Mouse (Mus musculus) spleen, postnatal 0 days (tissue): Measurements from ENCODE around the gene Fgfr4. TPM values are rescaled to one million over a fixed set of nuclear protein-coding genes. Genes with fewer than 3 reads are reported as not detected.

Experiments
- polyA plus RNA-seq: library from polyadenylated mRNA; unstranded; fragments of >200 nt; fragmentation: Nextera tagmentation; extraction: Ambion mirVana; gene quantifications from 2 replicates; pipeline ENCODE4 v1.2.1, GENCODE M21; 2015

Gene Fgfr4
- 2.5 and 4.5 TPM in 2 replicates for polyA plus RNA-seq

GRCm38 (mm10) chr13:55152621-55153415, at the start of gene Fgfr4:
TSS of gene Fgfr4 (plus strand) at chr13:55152640.

GRCm38 (mm10) chr13:55105045-55105952, 47.1 kb upstream of the Fgfr4 start, which contains the start of gene Zfp346:
TSS of gene Zfp346 (plus strand) at chr13:55105311.

GRCm38 (mm10) chr13:55133448-55133847, 19.0 kb upstream of the Fgfr4 start, which contains the start of gene Gm17617:
TSS of gene Gm17617 (minus strand) at chr13:55133548.

GRCm38 (mm10) chr13:55209649-55210192, 57.3 kb downstream of the Fgfr4 start, which contains the start of gene Nsd1:
TSS of gene Nsd1 (plus strand) at chr13:55209782.

Other genes starting within 250 kb of the Fgfr4 start
- gene Unc5a, start 203.2 kb upstream of the Fgfr4 start, polyA plus RNA-seq, result 0.38 and 0.86 TPM in 2 replicates
- gene Hk3, start 131.3 kb upstream of the Fgfr4 start, polyA plus RNA-seq, result 7.7 and 11.4 TPM in 2 replicates
- gene Uimc1, start 52.3 kb upstream of the Fgfr4 start, polyA plus RNA-seq, result 24.0 and 28.3 TPM in 2 replicates
- 9.0 and 9.7 TPM in 2 replicates for gene Zfp346, start 47.3 kb upstream of the Fgfr4 start, polyA plus RNA-seq
- not detected in 2 replicates for gene Gm17617, start 19.1 kb upstream of the Fgfr4 start, polyA plus RNA-seq
- gene Nsd1, start 57.1 kb downstream of the Fgfr4 start, polyA plus RNA-seq, result 33.2 and 37.8 TPM in 2 replicates
- 187 and 204 TPM in 2 replicates for gene Prelid1, start 167.9 kb downstream of the Fgfr4 start, polyA plus RNA-seq
- gene Rab24, start 169.3 kb downstream of the Fgfr4 start, polyA plus RNA-seq, result 63.1 and 67.9 TPM in 2 replicates
- 36.7 and 38.4 TPM in 2 replicates for gene Mxd3, start 177.2 kb downstream of the Fgfr4 start, polyA plus RNA-seq
- 62.5 and 62.6 TPM in 2 replicates for gene Lman2, start 210.1 kb downstream of the Fgfr4 start, polyA plus RNA-seq
- 7.7 and 10.3 TPM in 2 replicates for gene Rgs14, start 217.1 kb downstream of the Fgfr4 start, polyA plus RNA-seq
- gene Slc34a1, start 245.5 kb downstream of the Fgfr4 start, polyA plus RNA-seq, result not detected in 2 replicates